Mouse (Mus musculus): Measurements from ENCODE around the gene Gm4513. TPM values are rescaled to one million over a fixed set of nuclear protein-coding genes. Genes with fewer than 3 reads are reported as not detected.
"Not testable (repeated sequence)": the region's sequence is repeated elsewhere in the genome, so short reads cannot be mapped to it uniquely, and the experiment has no call there.

The Gm4513 gene
- polyA plus RNA-seq (2012; fragmentation: generic; extraction: Trizol) = not detected
- long read RNA-seq, experiment 1 = 0 reads
- long read RNA-seq, experiment 2 = 0 reads

GRCm38 (mm10) chr7:20598921-20599320 is at the start of gene Gm4513:
Gene Gm4513 (minus strand): TSS chr7:20599021.
- not testable (repeated sequence) for H3K36me3 ChIP-seq (ENCODE audit: control insufficient read depth, insufficient read depth); H3K27me3 ChIP-seq (ENCODE audit: control insufficient read depth, insufficient read depth, insufficient read length); H3K79me2 ChIP-seq (ENCODE audit: control insufficient read depth, insufficient read depth); H3K79me3 ChIP-seq (ENCODE audit: low read depth); H3K4me3 ChIP-seq (ENCODE audit: insufficient read depth, poor library complexity, severe bottlenecking); H3ac ChIP-seq (ENCODE audit: control insufficient read depth, insufficient read length, low read depth)

GRCm38 (mm10) chr7:20576141-20576540 is 22.7 kb downstream of the Gm4513 start, which contains the start of gene Gm4141:
Gene Gm4141 (minus strand): TSS chr7:20576241.
- H3K79me3 ChIP-seq (ENCODE audit: low read depth); H3K36me3 ChIP-seq (ENCODE audit: control insufficient read depth, insufficient read depth); H3K4me3 ChIP-seq (ENCODE audit: insufficient read depth, poor library complexity, severe bottlenecking); H3K79me2 ChIP-seq (ENCODE audit: control insufficient read depth, insufficient read depth); H3K27me3 ChIP-seq (ENCODE audit: control insufficient read depth, insufficient read depth, insufficient read length); H3ac ChIP-seq (ENCODE audit: control insufficient read depth, insufficient read length, low read depth): not testable (repeated sequence)

GRCm38 (mm10) chr7:20545657-20546056 is 53.2 kb downstream of the Gm4513 start, which contains the start of gene Gm5726:
Gene Gm5726 (minus strand): TSS chr7:20545757.
- H3K36me3 ChIP-seq (ENCODE audit: control insufficient read depth, insufficient read depth); H3K27me3 ChIP-seq (ENCODE audit: control insufficient read depth, insufficient read depth, insufficient read length); H3ac ChIP-seq (ENCODE audit: control insufficient read depth, insufficient read length, low read depth); H3K4me3 ChIP-seq (ENCODE audit: insufficient read depth, poor library complexity, severe bottlenecking); H3K79me3 ChIP-seq (ENCODE audit: low read depth); H3K79me2 ChIP-seq (ENCODE audit: control insufficient read depth, insufficient read depth): not testable (repeated sequence)

Other genes starting within 250 kb of the Gm4513 start
- gene Gm5728, start 223.6 kb downstream of the Gm4513 start, polyA plus RNA-seq (2012; fragmentation: generic; extraction: Trizol) = not detected
- gene Vmn1r100, start 181.1 kb downstream of the Gm4513 start, polyA plus RNA-seq (2012; fragmentation: generic; extraction: Trizol) = not detected
- not detected for gene Vmn1r101, start 156.4 kb downstream of the Gm4513 start, polyA plus RNA-seq (2012; fragmentation: generic; extraction: Trizol)
- not detected for gene Gm10670, start 124.1 kb downstream of the Gm4513 start, polyA plus RNA-seq (2012; fragmentation: generic; extraction: Trizol)
- gene Vmn1r103, start 88.5 kb downstream of the Gm4513 start, polyA plus RNA-seq (2012; fragmentation: generic; extraction: Trizol) = not detected
- gene Vmn1r104, start 65.2 kb downstream of the Gm4513 start, polyA plus RNA-seq (2012; fragmentation: generic; extraction: Trizol) = not detected
- not detected for gene Gm5726, start 53.3 kb downstream of the Gm4513 start, polyA plus RNA-seq (2012; fragmentation: generic; extraction: Trizol)
- gene Gm4141, start 22.8 kb downstream of the Gm4513 start, polyA plus RNA-seq (2012; fragmentation: generic; extraction: Trizol) = not detected
- not detected for gene Vmn1r107, start 69.9 kb upstream of the Gm4513 start, polyA plus RNA-seq (2012; fragmentation: generic; extraction: Trizol)
- gene Vmn1r111, start 104.2 kb upstream of the Gm4513 start, polyA plus RNA-seq (2012; fragmentation: generic; extraction: Trizol) = not detected
- gene Gm10668, start 131.6 kb upstream of the Gm4513 start, polyA plus RNA-seq (2012; fragmentation: generic; extraction: Trizol) = not detected
- not detected for gene Vmn1r112, start 172.2 kb upstream of the Gm4513 start, polyA plus RNA-seq (2012; fragmentation: generic; extraction: Trizol)
- not detected for gene Vmn1r113, start 188.3 kb upstream of the Gm4513 start, polyA plus RNA-seq (2012; fragmentation: generic; extraction: Trizol)
- not detected for gene Vmn1r114, start 213.2 kb upstream of the Gm4513 start, polyA plus RNA-seq (2012; fragmentation: generic; extraction: Trizol)
- gene Vmn1r115, start 246.0 kb upstream of the Gm4513 start, polyA plus RNA-seq (2012; fragmentation: generic; extraction: Trizol) = not detected